Mouse (Mus musculus): ENCODE measurements around the gene Ap1s1.

- TF ChIP-seq CTCF (IDR thresholded peaks at IDR 0.05; ENCODE audit: low read depth) (no peak), EP300 (IDR thresholded peaks at IDR 0.05; ENCODE audit: low read depth) (no peak)
Observed at GRCm38 (mm10) chr5:137026092-137026491, 19.8 kb downstream of the Ap1s1 start, which contains the start of gene Vgf.
